Mouse (Mus musculus) MEL (cell line): ENCODE measurements at regions not wholly inside any gene's neighbourhood (a gene's known extent, or its start where the extent isn't known, plus 50 kb on each side); places are given as distances from the start of the nearest gene placed in this dataset.

Experiments used
- CHD1 ChIP-seq: IDR thresholded peaks from 2 replicates; pipeline ENCODE4 v1.6.1; 2012; ENCODE audit warnings: low read depth, mild to moderate bottlenecking, inconsistent platforms, low read length, improper control_type of control experiment
- CTCF ChIP-seq, 3 experiments: IDR thresholded peaks in 2 of 3; conservative IDR thresholded peaks in 1 of 3; 2 replicates each; pipeline ENCODE4 v1.5.1; 2011 to 2012; ENCODE audit warnings: low read length in 3 of 3, low read depth in 2 of 3, mild to moderate bottlenecking in 2 of 3, improper control_type of control experiment in 1 of 3, inconsistent platforms in 1 of 3, mixed read lengths in 1 of 3, moderate library complexity in 1 of 3; ENCODE audit not compliant: control insufficient read depth in 1 of 3, insufficient read depth in 1 of 3, poor library complexity in 1 of 3, severe bottlenecking in 1 of 3
- RAD21 ChIP-seq: IDR thresholded peaks from 2 replicates; pipeline ENCODE4 v1.6.1; 2011; ENCODE audit warnings: mild to moderate bottlenecking, low read depth, low read length, improper control_type of control experiment
- TCF12 ChIP-seq: IDR thresholded peaks from 2 replicates; pipeline ENCODE4 v1.6.1; 2014; ENCODE audit warnings: low read depth, mild to moderate bottlenecking, inconsistent platforms, low read length, improper control_type of control experiment, moderate library complexity

GRCm38 (mm10) chr9:11192183-11192582, 287.6 kb upstream of the Cntn5 start:
- no peak for TF ChIP-seq CTCF (IDR thresholded peaks at IDR 0.05 in 2 of 3, conservative IDR thresholded peaks at IDR 0.05 in 1 of 3; ENCODE audit: control insufficient read depth in 1 of 3, insufficient read depth in 1 of 3, low read depth in 2 of 3, low read length in 3 of 3, poor library complexity in 1 of 3, severe bottlenecking in 1 of 3)
- TF ChIP-seq TCF12: no peak
- no peak for TF ChIP-seq CHD1
- no peak for TF ChIP-seq RAD21
